10 mouse cellular contexts compared by ENCODE assay signal in genomic region chr5:92490779-92491178, GRCm38 (mm10). TPM values are rescaled to one million over a fixed set of nuclear protein-coding genes. Genes with fewer than 3 reads are reported as not detected.
DNase-seq lines count a peak whose midpoint lies in the region.
"Had no signal": no experiment of that assay in that cellular context is flagged by ENCODE, and none has a peak within 500 bp of the region (broad histone marks: within the 10 kb centered on the region; RNA-seq: fewer than 3 reads in every experiment).

No protein-coding gene starts in this region.

- peak overlapping the region; percentile 30; the same call in 1 of the 2 replicates for H3K27ac ChIP-seq in limb, embryonic 10.5 days
- H3K27ac ChIP-seq: embryonic facial prominence, embryonic 12.5 days; macrophage had no signal

- no peaks in the 10 kb centered on the region for H3K9me3 ChIP-seq in limb, embryonic 10.5 days (replicated peaks)
- H3K9me3 ChIP-seq: embryonic facial prominence, embryonic 12.5 days had no signal

- peaks cover 14% of the 10 kb centered on the region; the same call in 1 of the 2 replicates for H3K4me1 ChIP-seq in limb, embryonic 10.5 days

- H3K36me3 ChIP-seq in limb, embryonic 10.5 days, result no peaks in the 10 kb centered on the region; the same call in 1 of the 2 replicates

- peak; percentile 25 for DNase-seq in gastrocnemius, postnatal 25 days
- no peak for DNase-seq in gastrocnemius, adult 18-20 months (ENCODE audit: low spot score)
- DNase-seq in CD4-positive helper T cell, adult 2 months (ENCODE audit: low read depth, low spot score), result peak; percentile 71
- DNase-seq in limb, embryonic 10.5 days (ENCODE audit: low spot score), result no peak
- peak; percentile 79 for DNase-seq in naive thymus-derived CD4-positive, alpha-beta T cell, adult 2 months (ENCODE audit: low read depth)
- no peak for DNase-seq in Muller cell, postnatal 12 days (ENCODE audit: inconsistent ontology term)
- DNase-seq in left cerebral cortex, adult 8-10 months (ENCODE audit: low spot score in 2 of 2), result no peak
- DNase-seq in adrenal gland, adult 8-10 months, result no peak

- WGBS in limb, embryonic 10.5 days, result 77% methylated on average over 4 of the region's 4 CpGs

- H3K4me3 ChIP-seq in limb, embryonic 10.5 days, result no peak overlapping the region
- H3K4me3 ChIP-seq: embryonic facial prominence, embryonic 12.5 days had no signal

- H3K27me3 ChIP-seq in limb, embryonic 10.5 days (ENCODE audit: low read depth, poor library complexity, severe bottlenecking), result no peaks in the 10 kb centered on the region
- H3K27me3 ChIP-seq: embryonic facial prominence, embryonic 12.5 days had no signal

RNA-seq across cellular contexts. Expression of gene Scarb2, which starts 15.9 kb away (rescaled TPM):
- 10 to 100 TPM; 61.8 to 69.2 TPM for total RNA-seq in gastrocnemius, postnatal 25 days (2021)
- 10 to 100 TPM; 69.6 to 72.5 TPM for total RNA-seq in gastrocnemius, adult 18-20 months (2021)
- 5.7 and 7.2 TPM in 2 replicates for polyA plus RNA-seq in limb, embryonic 10.5 days (2016; fragmentation: Nextera tagmentation; extraction: Ambion mirVana)
- total RNA-seq in left cerebral cortex, adult 8-10 months (2022), result 100 to 1,000 TPM in 3 of 4 experiments, 10 to 100 TPM in 1; 97.5 to 104 (median 102) TPM
- total RNA-seq in adrenal gland, adult 8-10 months (2022), result 10 to 100 TPM; 66.0 to 88.0 (median 76.6) TPM

RNA-seq across cellular contexts. Expression of gene Nup54, which starts 55.8 kb away (rescaled TPM):
- 1 to 10 TPM; 9.1 to 9.7 TPM for total RNA-seq in gastrocnemius, postnatal 25 days (2021)
- 10 to 100 TPM; 11.5 to 12.0 TPM for total RNA-seq in gastrocnemius, adult 18-20 months (2021)
- polyA plus RNA-seq in limb, embryonic 10.5 days (2016; fragmentation: Nextera tagmentation; extraction: Ambion mirVana), result 76.6 and 81.9 TPM in 2 replicates
- 10 to 100 TPM; 26.6 to 32.0 (median 28.6) TPM for total RNA-seq in left cerebral cortex, adult 8-10 months (2022)
- total RNA-seq in adrenal gland, adult 8-10 months (2022), result 10 to 100 TPM; 23.5 to 36.6 (median 26.6) TPM

Comparison
In these comparisons a context has a peak if more than half of its experiments do, and no peak if none do; other contexts are left out.
1. DNase-seq: peak in gastrocnemius, postnatal 25 days (single experiment), CD4-positive helper T cell, adult 2 months (single experiment) and naive thymus-derived CD4-positive, alpha-beta T cell, adult 2 months (single experiment); none in gastrocnemius, adult 18-20 months (single experiment), limb, embryonic 10.5 days (single experiment), Muller cell, postnatal 12 days (single experiment), left cerebral cortex, adult 8-10 months (0 of 2) and adrenal gland, adult 8-10 months (single experiment).